Mouse (Mus musculus) intestine, embryonic 14.5 days (tissue): ENCODE results near the gene Pard3. TPM values are rescaled to one million over a fixed set of nuclear protein-coding genes. Genes with fewer than 3 reads are reported as not detected.
"Not testable (repeated sequence)": the region's sequence is repeated elsewhere in the genome, so short reads cannot be mapped to it uniquely, and the experiment has no call there.

Source experiments
- ATAC-seq: fragments of 200-750 bp; cut with Nextera tagmentation; replicated peaks from 2 replicates; pipeline ENCODE4 v1.8.0; 2017; ENCODE audit warnings: low read depth, moderate number of reproducible peaks, moderate TSS enrichment, moderate library complexity; ENCODE audit not compliant: low FRiP score, low TSS enrichment
- DNase-seq: peaks from one replicate; pipeline ENCODE4 v3.0.0-alpha.2; 2018; ENCODE audit warnings: low spot score
- H3K27ac ChIP-seq: fragments of 300-500 bp; sonication (generic); 2 replicates; pipeline ENCODE4 v1.5.1; 2014; ENCODE audit warnings: low read depth, mild to moderate bottlenecking, control low read depth
- H3K27me3 ChIP-seq: fragments of 300-500 bp; sonication (generic); replicated peaks from 2 replicates; pipeline ENCODE4 v1.6.1; 2014; ENCODE audit warnings: low read length, control low read depth; ENCODE audit not compliant: control insufficient read depth, insufficient read depth
- H3K36me3 ChIP-seq: fragments of 300-500 bp; sonication (generic); 2 replicates; pipeline ENCODE4 v1.6.1; 2014; ENCODE audit warnings: low read length, control low read depth; ENCODE audit not compliant: control insufficient read depth, insufficient read depth
- H3K4me1 ChIP-seq: fragments of 300-500 bp; sonication (generic); replicated peaks from 2 replicates; pipeline ENCODE4 v1.6.1; 2014; ENCODE audit warnings: low read length, control low read depth, mixed read lengths; ENCODE audit not compliant: control insufficient read depth, insufficient read depth
- H3K4me2 ChIP-seq: fragments of 300-500 bp; sonication (generic); 2 replicates; pipeline ENCODE4 v1.6.1; 2014; ENCODE audit warnings: low read length
- H3K4me3 ChIP-seq: fragments of 300-500 bp; sonication (generic); 2 replicates; pipeline ENCODE4 v1.5.1; 2014; ENCODE audit warnings: low read depth, low read length, control low read depth, mixed read lengths
- H3K9ac ChIP-seq: fragments of 300-500 bp; sonication (generic); 2 replicates; pipeline ENCODE4 v1.6.1; 2014; ENCODE audit warnings: mild to moderate bottlenecking, low read length
- H3K9me3 ChIP-seq: fragments of 300-500 bp; sonication (generic); 2 replicates; pipeline ENCODE4 v1.6.1; 2016; ENCODE audit warnings: low read length, control low read depth; ENCODE audit not compliant: control insufficient read depth
- WGBS: fragments of 180-500 bp; shearing (Covaris S2); extraction: QIAGEN DNeasy Blood & Tissue Kit; methylation state at CpG from one replicate; pipeline ENCODE4 v1.1.7; 2014; 5-methylcytosine and 5-hydroxymethylcytosine counted together
- polyA plus RNA-seq: library from polyadenylated mRNA; unstranded; fragments of >200 nt; fragmentation: Nextera tagmentation; extraction: Ambion mirVana; gene quantifications from 2 replicates; pipeline ENCODE4 v1.2.1, GENCODE M21; 2014

The Pard3 gene
- polyA plus RNA-seq, 1 experiment from 2014 or later, result 36.6 TPM

GRCm38 (mm10) chr8:127170372-127170771 lies 106.7 kb downstream of the Pard3 start:
- not testable (repeated sequence) for DNase-seq, H3K36me3 ChIP-seq, H3K9ac ChIP-seq, H3K27me3 ChIP-seq, H3K4me3 ChIP-seq, H3K9me3 ChIP-seq, ATAC-seq, H3K4me2 ChIP-seq, H3K27ac ChIP-seq, H3K4me1 ChIP-seq
- 68% methylated on average over 2 of the region's 2 CpGs for WGBS

- ATAC-seq, result no peak
- Histone ChIP-seq H3K4me3 (no peak overlapping the region), H3K9ac (no peak overlapping the region)
Observed at GRCm38 (mm10) chr8:127170930-127171329, 107.2 kb downstream of the Pard3 start.

GRCm38 (mm10) chr8:127173483-127173882 lies 109.8 kb downstream of the Pard3 start:
- Histone ChIP-seq H3K4me1 (peaks cover 10% of the 10 kb centered on the region; the same call in 1 of the 2 replicates), H3K4me2 (no peak overlapping the region), H3K27ac (no peak overlapping the region), H3K4me3 (no peak overlapping the region), H3K27me3 (no peaks in the 10 kb centered on the region), H3K36me3 (no peaks in the 10 kb centered on the region), H3K9ac (no peak overlapping the region), H3K9me3 (no peaks in the 10 kb centered on the region)
- WGBS, result 90% methylated on average over 5 of the region's 5 CpGs
- ATAC-seq, result no peak
- DNase-seq, result no peak

More at GRCm38 (mm10) chr8:127170930-127171329, 107.2 kb downstream of the Pard3 start:
- Histone ChIP-seq H3K36me3 (no peaks in the 10 kb centered on the region), H3K27ac (no peak overlapping the region), H3K4me1 (peaks cover 10% of the 10 kb centered on the region; the same call in 1 of the 2 replicates), H3K9me3 (no peaks in the 10 kb centered on the region), H3K4me2 (no peak overlapping the region), H3K27me3 (no peaks in the 10 kb centered on the region)
- DNase-seq, result no peak
- 87% methylated on average over 3 of the region's 3 CpGs for WGBS

- no peaks in the 10 kb centered on the region for H3K9me3 ChIP-seq
- DNase-seq, result no peak
- H3K4me2 ChIP-seq, result no peak overlapping the region
- no peak overlapping the region for H3K4me3 ChIP-seq
- no peaks in the 10 kb centered on the region for H3K27me3 ChIP-seq
- ATAC-seq, result no peak
- H3K36me3 ChIP-seq, result no peaks in the 10 kb centered on the region
- no peak overlapping the region for H3K9ac ChIP-seq
- 77% methylated on average over 6 of the region's 6 CpGs for WGBS
- H3K27ac ChIP-seq, result no peak overlapping the region
- peaks cover 10% of the 10 kb centered on the region; the same call in 1 of the 2 replicates for H3K4me1 ChIP-seq
Observed at GRCm38 (mm10) chr8:127174411-127174810, 110.7 kb downstream of the Pard3 start.

GRCm38 (mm10) chr8:127175160-127175836 lies 111.6 kb downstream of the Pard3 start:
- DNase-seq, result no peak
- Histone ChIP-seq H3K4me1 (peaks cover 10% of the 10 kb centered on the region; the same call in 1 of the 2 replicates), H3K9ac (no peak overlapping the region), H3K4me3 (no peak overlapping the region), H3K27ac (0 out of 2 replicates have a peak overlapping the region, but pooled peaks have one; percentile 27), H3K36me3 (no peaks in the 10 kb centered on the region), H3K27me3 (no peaks in the 10 kb centered on the region), H3K9me3 (no peaks in the 10 kb centered on the region), H3K4me2 (no peak overlapping the region)
- WGBS, result 55% methylated on average over 6 of the region's 6 CpGs
- peak; percentile 48 for ATAC-seq

GRCm38 (mm10) chr8:127178634-127179033 lies 114.9 kb downstream of the Pard3 start:
- no peak overlapping the region for H3K4me3 ChIP-seq
- no peaks in the 10 kb centered on the region for H3K9me3 ChIP-seq
- no peak overlapping the region for H3K4me2 ChIP-seq
- H3K27me3 ChIP-seq, result no peaks in the 10 kb centered on the region
- H3K36me3 ChIP-seq, result no peaks in the 10 kb centered on the region
- 51% methylated on average over 4 of the region's 4 CpGs for WGBS
- H3K9ac ChIP-seq, result no peak overlapping the region
- no peak overlapping the region for H3K27ac ChIP-seq
- ATAC-seq (0 out of 2 replicates have a peak, but pooled peaks have one; percentile 16), DNase-seq (no peak)
- H3K4me1 ChIP-seq, result peaks cover 13% of the 10 kb centered on the region

- 79% methylated on average over 3 of the region's 3 CpGs for WGBS
- Histone ChIP-seq H3K4me3 (no peak overlapping the region), H3K4me1 (peaks cover 34% of the 10 kb centered on the region), H3K27me3 (no peaks in the 10 kb centered on the region), H3K9ac (no peak overlapping the region), H3K27ac (no peak overlapping the region), H3K36me3 (no peaks in the 10 kb centered on the region), H3K9me3 (no peaks in the 10 kb centered on the region), H3K4me2 (no peak overlapping the region)
- DNase-seq (no peak), ATAC-seq (no peak)
Observed at GRCm38 (mm10) chr8:127181246-127181645, 117.6 kb downstream of the Pard3 start.

- Histone ChIP-seq H3K4me2 (no peak overlapping the region), H3K9ac (no peak overlapping the region), H3K27me3 (no peaks in the 10 kb centered on the region), H3K4me3 (no peak overlapping the region), H3K36me3 (no peaks in the 10 kb centered on the region), H3K4me1 (peaks cover 34% of the 10 kb centered on the region), H3K9me3 (no peaks in the 10 kb centered on the region), H3K27ac (no peak overlapping the region)
- ATAC-seq (no peak), DNase-seq (no peak)
- WGBS, result 66% methylated on average over 3 of the region's 3 CpGs
Observed at GRCm38 (mm10) chr8:127182065-127182464, 118.4 kb downstream of the Pard3 start.

GRCm38 (mm10) chr8:127183533-127183932 lies 119.8 kb downstream of the Pard3 start:
- H3K9ac ChIP-seq, result no peak overlapping the region
- peaks cover 34% of the 10 kb centered on the region for H3K4me1 ChIP-seq
- no peaks in the 10 kb centered on the region for H3K9me3 ChIP-seq
- no peak overlapping the region for H3K4me3 ChIP-seq
- ATAC-seq (no peak), DNase-seq (no peak)
- no peaks in the 10 kb centered on the region for H3K27me3 ChIP-seq
- no peak overlapping the region; the same call in 1 of the 2 replicates for H3K27ac ChIP-seq
- WGBS, result 47% methylated on average over 2 of the region's 2 CpGs
- H3K4me2 ChIP-seq, result no peak overlapping the region
- H3K36me3 ChIP-seq, result no peaks in the 10 kb centered on the region
